Mouse (Mus musculus): Measurements from ENCODE around the gene Hacd4. TPM values are rescaled to one million over a fixed set of nuclear protein-coding genes. Genes with fewer than 3 reads are reported as not detected.
A peak's percentile ranks its signal among the peaks of the same experiment; 100 is the strongest.
"Not testable (repeated sequence)": the region's sequence is repeated elsewhere in the genome, so short reads cannot be mapped to it uniquely, and the experiment has no call there.

Gene Hacd4
- total RNA-seq, 2 experiments from 2014 or later = 0.66 to 1.1 TPM

GRCm38 (mm10) chr4:88436593-88437165 lies 2.0 kb downstream of the Hacd4 start:
- DNase-seq (ENCODE audit: low spot score in 2 of 2) = no peak

- no peak for DNase-seq (ENCODE audit: low spot score in 2 of 2)
These were observed 6.2 kb downstream of the Hacd4 start for GRCm38 (mm10) chr4:88432412-88433024.

DNA sequence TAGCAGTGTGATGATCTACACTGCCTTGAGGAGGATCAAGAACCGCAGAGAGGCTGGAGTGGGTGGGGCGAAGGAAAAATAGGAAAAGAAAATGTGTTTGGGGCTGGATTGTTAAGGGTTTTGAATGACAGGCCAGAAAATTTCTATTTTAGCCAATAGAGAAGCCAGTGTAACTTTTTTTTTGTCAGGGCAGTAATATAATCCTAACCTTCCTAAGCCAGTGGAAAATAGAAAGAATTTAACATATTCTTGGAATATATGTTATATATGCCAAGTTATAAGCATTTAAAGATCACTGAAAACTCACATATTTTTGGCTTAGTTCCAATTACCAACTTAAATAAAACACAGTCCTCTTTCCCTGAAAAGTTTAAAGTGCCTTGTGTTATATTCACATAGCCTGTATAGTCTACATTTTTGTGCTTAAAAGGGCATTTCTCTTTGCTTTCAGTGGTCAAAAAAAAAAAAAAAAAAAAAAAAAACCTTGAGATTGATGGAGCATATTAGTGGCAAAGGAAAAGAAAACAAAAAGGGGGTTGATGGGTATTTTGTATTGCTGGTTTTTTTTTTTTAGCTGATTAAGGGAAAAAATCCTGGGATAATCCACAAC lies 11.0 kb downstream of the Hacd4 start:
- DNase-seq (ENCODE audit: low spot score in 2 of 2) = no peak

DNA sequence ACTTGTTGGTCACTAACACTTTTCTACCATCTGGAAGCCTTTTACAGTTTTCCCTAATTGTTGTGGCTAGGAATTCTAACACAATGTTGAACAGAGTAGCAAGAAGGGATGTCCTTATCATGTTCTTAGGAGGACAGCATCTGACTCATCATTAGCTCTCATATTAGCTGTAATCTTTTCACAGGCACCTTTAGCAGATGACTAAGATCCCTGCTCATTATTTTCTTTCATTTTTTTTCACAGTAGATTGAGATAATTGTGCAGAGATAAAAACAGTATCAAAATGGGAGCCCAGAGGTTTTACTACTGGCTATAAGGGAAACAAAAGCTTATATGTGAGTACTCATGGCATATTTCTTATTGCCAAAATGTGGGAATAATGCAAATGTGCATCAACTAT lies 14.2 kb downstream of the Hacd4 start:
- DNase-seq (ENCODE audit: low spot score in 2 of 2) = no peak

- no peak for DNase-seq (ENCODE audit: low spot score in 2 of 2)
These were observed 19.4 kb downstream of the Hacd4 start for GRCm38 (mm10) chr4:88419378-88419777.

DNA sequence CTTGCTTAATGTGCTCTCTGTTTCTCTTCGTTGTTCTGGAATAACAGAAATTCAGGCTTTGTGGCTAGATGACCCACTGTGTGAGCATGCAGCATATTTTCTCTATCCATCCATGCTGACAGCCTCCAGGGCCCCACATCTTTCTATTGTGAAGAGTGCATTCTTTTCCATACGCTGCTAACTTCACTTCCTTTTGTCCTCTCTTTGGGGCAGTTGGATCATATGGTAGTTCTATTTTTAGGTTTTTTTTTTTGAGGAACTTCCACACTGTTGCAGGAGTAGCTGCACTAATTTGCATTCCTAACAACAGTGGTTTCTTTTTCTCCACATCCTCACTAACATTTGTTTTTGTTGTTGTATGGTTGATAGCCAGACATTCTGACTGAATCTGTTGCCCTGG lies 23.7 kb downstream of the Hacd4 start:
- DNase-seq (ENCODE audit: low spot score in 2 of 2) = no peak

GRCm38 (mm10) chr4:88412331-88412730 lies 26.4 kb downstream of the Hacd4 start:
- DNase-seq (ENCODE audit: low spot score in 2 of 2) = no peak

GRCm38 (mm10) chr4:88409279-88409678 lies 29.4 kb downstream of the Hacd4 start:
- no peak for DNase-seq (ENCODE audit: low spot score in 2 of 2)

DNA sequence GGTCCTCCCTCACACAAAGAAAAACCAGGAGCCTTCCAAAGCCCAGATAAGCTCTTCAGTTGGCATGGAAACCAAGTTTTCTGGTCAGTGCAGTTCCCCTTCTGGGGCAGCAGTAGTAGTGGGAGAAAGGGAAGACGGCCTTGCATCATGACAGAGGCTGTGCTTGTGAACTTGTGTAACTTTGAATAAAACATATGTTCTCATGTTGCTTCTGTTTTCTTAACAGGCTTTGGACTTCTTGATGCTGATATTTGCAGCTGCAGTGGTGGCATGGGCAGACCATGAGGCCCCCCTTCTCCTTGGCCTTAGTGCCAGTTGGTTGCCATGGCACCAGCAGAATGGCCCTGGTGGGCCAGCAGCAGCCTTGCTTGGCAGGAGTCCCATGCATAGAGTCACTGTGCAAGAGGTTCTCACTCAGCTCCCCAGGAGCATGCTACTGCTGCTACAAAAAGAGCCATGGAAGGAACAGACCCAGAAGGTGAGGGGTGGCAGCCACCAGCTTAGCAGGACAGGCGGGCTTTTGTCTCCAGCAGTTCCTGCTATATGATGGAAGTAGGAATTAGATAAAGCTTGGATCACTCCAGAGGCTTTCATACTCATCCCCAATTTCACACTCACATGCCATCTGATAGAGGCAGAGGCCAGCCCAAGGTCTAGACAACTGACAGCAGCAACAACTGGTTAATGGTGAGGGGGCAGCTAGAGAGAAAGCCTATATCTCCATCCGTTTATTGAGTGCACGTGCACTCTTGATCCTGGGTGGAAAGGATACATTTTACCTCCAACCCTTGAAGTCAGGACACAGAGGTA lies 31.6 kb downstream of the Hacd4 start:
- DNase-seq (ENCODE audit: low spot score in 2 of 2) = peak; percentile 16 to 34

DNA sequence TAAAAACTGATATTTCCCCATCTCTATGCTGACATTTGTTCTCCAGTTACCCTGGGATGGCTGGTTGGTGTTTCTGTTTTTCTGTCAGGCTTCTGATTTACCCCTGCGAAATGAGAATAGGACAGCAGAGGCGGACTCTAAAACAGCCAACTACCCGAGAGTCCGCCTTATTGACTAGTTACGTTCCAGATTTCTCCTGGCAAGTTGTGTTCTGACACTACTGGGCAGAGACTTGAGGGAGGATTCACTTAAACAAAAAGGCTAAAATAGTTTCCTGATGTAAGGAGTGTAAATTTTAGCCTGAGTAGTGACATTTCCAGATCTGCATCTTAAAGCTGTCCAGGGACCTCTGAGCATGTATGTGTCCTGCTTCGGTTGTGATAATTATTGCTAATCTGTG lies 35.8 kb downstream of the Hacd4 start:
- no peak for DNase-seq (ENCODE audit: low spot score in 2 of 2)

DNA sequence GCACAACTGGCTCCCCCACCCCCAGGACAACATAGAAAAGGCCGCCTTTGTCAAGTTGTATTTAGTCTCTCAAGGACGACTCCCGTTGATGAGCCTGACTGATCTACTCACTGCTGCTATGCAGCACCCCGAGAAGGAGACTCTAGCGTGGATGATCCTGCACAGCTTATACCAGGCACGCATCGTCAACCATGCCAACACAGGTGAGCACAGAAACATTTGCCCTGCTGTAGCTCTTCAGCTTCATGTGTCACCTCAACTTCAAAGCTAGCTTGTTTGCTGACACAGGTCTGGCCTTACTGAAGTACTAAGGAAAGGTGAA lies 37.8 kb downstream of the Hacd4 start:
- no peak for DNase-seq (ENCODE audit: low spot score in 2 of 2)

DNA sequence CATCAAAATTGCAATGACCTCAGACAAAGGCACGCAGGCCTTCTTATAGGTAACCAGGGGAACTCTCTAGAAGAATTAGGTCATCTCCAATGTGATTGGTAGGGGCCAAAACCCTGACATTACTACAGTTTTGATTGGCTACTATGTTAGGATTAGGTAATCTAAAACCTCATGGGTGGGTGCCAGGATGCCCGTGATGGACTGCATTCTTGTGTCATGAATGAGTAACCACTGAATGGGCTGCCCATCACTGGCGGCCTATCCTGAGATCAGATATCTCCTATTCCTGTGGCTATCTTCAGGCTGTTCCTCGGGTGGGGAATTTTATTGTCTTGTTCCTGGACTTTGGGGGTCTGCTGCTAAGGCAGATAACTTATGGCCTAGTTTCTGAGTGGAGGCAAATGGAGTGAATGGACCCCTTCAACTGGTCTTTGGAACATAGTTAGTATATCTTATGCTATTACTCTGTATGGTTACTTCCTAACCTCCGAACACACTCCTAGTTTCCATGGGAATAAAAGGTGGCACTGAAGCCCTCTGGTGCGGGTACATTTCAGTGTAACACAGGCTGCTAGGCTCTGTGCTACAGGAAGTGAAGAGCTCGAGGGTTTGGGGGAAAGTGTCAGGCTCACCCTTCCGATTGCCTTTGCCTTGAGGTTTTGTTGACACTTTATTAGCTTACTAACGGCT lies 38.3 kb downstream of the Hacd4 start:
- no peak for DNase-seq (ENCODE audit: low spot score in 2 of 2)

- no peak for DNase-seq (ENCODE audit: low spot score in 2 of 2)
These were observed 41.7 kb downstream of the Hacd4 start for GRCm38 (mm10) chr4:88396995-88397521.

GRCm38 (mm10) chr4:88395717-88396116 lies 43.0 kb downstream of the Hacd4 start:
- no peak for DNase-seq (ENCODE audit: low spot score in 2 of 2)

- not testable (repeated sequence) for DNase-seq (ENCODE audit: low spot score in 2 of 2)
These were observed 48.1 kb downstream of the Hacd4 start for GRCm38 (mm10) chr4:88390596-88390995.

- DNase-seq (ENCODE audit: low spot score in 2 of 2) = no peak
These were observed 48.7 kb downstream of the Hacd4 start for GRCm38 (mm10) chr4:88390036-88390435.

DNA sequence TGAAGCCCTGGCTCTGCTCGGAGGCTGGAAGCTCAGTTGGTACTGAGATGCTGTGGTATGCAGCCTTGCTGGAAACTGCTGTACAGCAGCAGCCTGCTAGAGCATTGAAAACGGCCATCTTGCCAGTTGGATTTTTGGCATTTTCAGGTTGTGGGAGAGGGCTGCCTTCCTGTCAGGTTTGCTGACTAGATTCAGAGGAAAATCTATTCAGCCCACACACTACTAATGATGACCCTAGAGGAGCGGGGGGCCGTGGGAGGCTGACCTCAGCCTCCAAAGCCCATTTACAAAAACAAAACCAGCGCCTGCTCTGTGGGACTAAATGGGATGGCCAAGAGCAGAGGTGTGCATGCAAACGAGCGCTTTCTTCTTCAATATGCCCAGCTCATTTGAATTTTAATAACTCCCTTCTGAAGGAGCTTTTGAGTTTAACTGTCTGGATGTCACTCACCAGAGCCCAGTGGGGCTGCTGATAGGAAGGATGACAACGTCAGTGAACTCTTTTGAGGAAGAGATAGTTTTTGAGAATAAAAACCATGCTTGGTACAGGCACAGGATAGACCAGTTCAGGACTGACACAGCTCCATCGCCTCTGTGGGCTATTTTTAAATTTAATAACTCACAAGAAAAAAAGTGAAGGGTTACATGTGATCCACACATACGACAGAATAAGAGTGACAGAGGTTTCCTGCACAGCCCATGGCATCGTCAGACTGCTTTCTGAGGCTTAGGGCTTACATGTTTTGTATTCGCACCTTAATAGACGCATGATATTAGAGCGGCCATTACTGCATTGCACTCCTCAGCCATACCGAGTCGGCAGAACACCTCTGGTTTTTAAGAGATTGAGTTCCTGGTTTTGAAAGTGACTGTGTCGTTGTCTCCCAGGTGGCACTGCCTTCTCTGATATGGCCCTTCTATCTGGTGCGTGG lies 66.2 kb downstream of the Hacd4 start:
- DNase-seq (ENCODE audit: low spot score in 2 of 2) = no peak

DNA sequence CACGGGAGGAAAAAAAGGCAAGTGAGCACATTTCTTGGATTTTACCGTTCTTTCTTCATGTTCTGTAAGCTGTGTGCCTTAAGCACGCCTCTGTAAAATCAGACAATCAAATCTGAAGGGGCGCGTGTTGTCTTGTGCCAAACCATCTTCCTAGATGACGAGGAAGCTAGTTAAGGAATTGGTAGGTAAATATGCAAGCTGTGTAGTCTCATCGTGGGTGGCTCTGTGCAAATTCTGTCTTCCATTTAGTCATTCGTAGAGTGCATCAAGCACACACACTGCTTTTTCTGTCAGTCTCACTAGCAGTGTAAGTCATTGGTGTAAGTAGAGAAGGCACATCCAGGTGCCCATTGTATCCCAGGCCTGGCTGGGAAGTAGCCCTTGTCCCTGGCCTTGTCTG lies 67.9 kb downstream of the Hacd4 start:
- peak in 1 of 2 experiments; percentile 44 for DNase-seq (ENCODE audit: low spot score in 2 of 2)

DNA sequence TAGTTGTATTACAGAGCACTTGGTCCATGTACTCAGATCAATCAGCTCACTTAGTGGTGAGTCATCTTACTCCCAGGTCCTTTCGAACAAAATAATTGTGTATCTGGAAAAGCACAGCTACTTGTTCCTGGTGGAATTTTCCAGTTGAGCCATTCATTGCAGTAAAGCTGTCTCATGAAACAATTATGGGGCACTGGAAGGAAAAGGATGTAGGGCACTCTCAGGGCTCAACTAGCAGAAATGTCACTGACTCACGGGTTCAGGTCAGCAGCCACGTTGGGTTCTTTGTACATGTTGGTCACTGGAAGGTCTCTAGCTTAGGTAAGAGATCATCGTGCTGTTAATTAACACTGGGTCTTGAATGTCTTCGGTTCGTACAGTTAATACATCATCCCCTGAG lies 68.8 kb downstream of the Hacd4 start:
- DNase-seq (ENCODE audit: low spot score in 2 of 2) = no peak

DNA sequence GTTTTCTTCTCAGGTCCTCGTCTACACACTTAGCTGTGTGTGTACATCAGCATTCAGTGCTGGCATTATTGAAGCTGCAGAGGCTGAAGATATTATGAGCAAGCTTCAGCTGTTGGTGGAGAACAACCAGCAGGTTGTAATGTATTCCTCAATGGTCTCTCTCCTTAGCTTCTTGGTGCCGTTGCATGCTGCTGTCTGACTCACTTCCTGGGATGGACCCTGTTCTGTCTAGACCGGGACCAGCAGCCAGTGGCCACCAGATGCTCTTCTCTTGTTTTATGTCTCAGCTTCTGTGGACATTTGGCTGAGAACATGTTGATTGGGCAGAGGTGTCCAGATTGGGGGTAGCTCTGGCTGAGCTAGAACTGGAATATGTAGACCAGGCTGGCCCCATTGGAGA lies 81.3 kb downstream of the Hacd4 start:
- no peak for DNase-seq (ENCODE audit: low spot score in 2 of 2)

All from layer of hippocampus, adult 18-20 months (tissue).